Mouse (Mus musculus): ENCODE data around the gene Mpg. TPM values are rescaled to one million over a fixed set of nuclear protein-coding genes. Genes with fewer than 3 reads are reported as not detected.

The Mpg gene
- polyA plus RNA-seq, 1 experiment from 2014 or later: 30.6 TPM

GRCm38 (mm10) chr11:32278458-32278957 lies 52.2 kb downstream of the Mpg start:
- H3K27ac ChIP-seq (replicated peaks): no peak overlapping the region
- H3K36me3 ChIP-seq: no peaks in the 10 kb centered on the region
- H3K4me3 ChIP-seq: no peak overlapping the region
- no peaks in the 10 kb centered on the region; the same call in 1 of the 2 replicates for H3K4me1 ChIP-seq
- DNase-seq (ENCODE audit: low spot score): no peak
- whole genome bisulfite sequencing: 79% methylated on average over 12 of the region's 12 CpGs
- H3K27me3 ChIP-seq (ENCODE audit: low read depth, poor library complexity, severe bottlenecking): peaks cover 39% of the 10 kb centered on the region
- no peaks in the 10 kb centered on the region for H3K9me3 ChIP-seq (replicated peaks)

DNA sequence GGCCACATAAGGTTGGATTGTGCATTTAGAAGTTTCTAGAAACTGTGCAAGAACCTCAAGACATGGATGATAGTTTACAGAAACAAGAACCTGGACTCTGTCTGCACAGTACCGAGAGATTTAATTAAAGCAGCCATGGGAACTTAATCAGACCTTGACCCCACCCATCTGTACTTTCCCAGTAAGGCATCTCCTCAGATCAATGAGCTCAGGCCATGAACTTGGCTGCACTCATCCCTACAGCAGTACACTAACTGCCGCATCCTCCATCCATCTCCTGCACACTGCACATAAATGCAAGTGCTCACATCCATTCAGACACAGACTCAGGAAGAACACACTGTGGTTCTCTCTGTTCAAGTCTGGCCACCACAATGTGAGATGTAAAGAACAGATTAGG lies 54.3 kb downstream of the Mpg start:
- WGBS: 87% methylated on average over 2 of the region's 2 CpGs
- no peaks in the 10 kb centered on the region for H3K36me3 ChIP-seq
- no peaks in the 10 kb centered on the region; the same call in 1 of the 2 replicates for H3K4me1 ChIP-seq
- no peaks in the 10 kb centered on the region for H3K9me3 ChIP-seq (replicated peaks)
- H3K27me3 ChIP-seq (ENCODE audit: low read depth, poor library complexity, severe bottlenecking): peaks cover 39% of the 10 kb centered on the region
- no peak for DNase-seq (ENCODE audit: low spot score)
- no peak overlapping the region for H3K27ac ChIP-seq (replicated peaks)
- no peak overlapping the region for H3K4me3 ChIP-seq

GRCm38 (mm10) chr11:32281416-32282144 lies 55.3 kb downstream of the Mpg start:
- no peaks in the 10 kb centered on the region; the same call in 1 of the 2 replicates for H3K4me1 ChIP-seq
- no peak for DNase-seq (ENCODE audit: low spot score)
- H3K27ac ChIP-seq (replicated peaks): no peak overlapping the region
- no peak overlapping the region for H3K4me3 ChIP-seq
- no peaks in the 10 kb centered on the region for H3K36me3 ChIP-seq
- no peaks in the 10 kb centered on the region for H3K9me3 ChIP-seq (replicated peaks)
- 74% methylated on average over 1 of the region's 1 CpGs for WGBS
- peaks cover 34% of the 10 kb centered on the region for H3K27me3 ChIP-seq (ENCODE audit: low read depth, poor library complexity, severe bottlenecking)

Other genes with a start within 250 kb of the Mpg start
- 25.7 and 51.3 TPM in 2 replicates for gene Nsg2, start 226.0 kb upstream of the Mpg start, polyA plus RNA-seq (2016; fragmentation: Nextera tagmentation; extraction: Ambion mirVana)
- 0.05 TPM in 1 of 2 replicates, not detected in the other for gene Il9r, start 26.2 kb upstream of the Mpg start, polyA plus RNA-seq (2016; fragmentation: Nextera tagmentation; extraction: Ambion mirVana)
- gene Snrnp25, start 21.1 kb upstream of the Mpg start, polyA plus RNA-seq (2016; fragmentation: Nextera tagmentation; extraction: Ambion mirVana): 94.7 and 107 TPM in 2 replicates
- gene Rhbdf1, start 4.2 kb upstream of the Mpg start, polyA plus RNA-seq (2016; fragmentation: Nextera tagmentation; extraction: Ambion mirVana): 25.1 and 26.2 TPM in 2 replicates
- 42.6 and 45.3 TPM in 2 replicates for gene Nprl3, start 41.2 kb downstream of the Mpg start, polyA plus RNA-seq (2016; fragmentation: Nextera tagmentation; extraction: Ambion mirVana)
- gene Hba-x, start 49.9 kb downstream of the Mpg start, polyA plus RNA-seq (2016; fragmentation: Nextera tagmentation; extraction: Ambion mirVana): 2,848 and 3,100 TPM in 2 replicates
- 2,199 and 2,239 TPM in 2 replicates for gene Hba-a1, start 57.0 kb downstream of the Mpg start, polyA plus RNA-seq (2016; fragmentation: Nextera tagmentation; extraction: Ambion mirVana)
- 5.8 and 6.6 TPM in 2 replicates for gene Hbq1b, start 60.5 kb downstream of the Mpg start, polyA plus RNA-seq (2016; fragmentation: Nextera tagmentation; extraction: Ambion mirVana)
- gene Hba-a2, start 70.0 kb downstream of the Mpg start, polyA plus RNA-seq (2016; fragmentation: Nextera tagmentation; extraction: Ambion mirVana): 3,984 and 4,102 TPM in 2 replicates
- gene Hbq1a, start 73.6 kb downstream of the Mpg start, polyA plus RNA-seq (2016; fragmentation: Nextera tagmentation; extraction: Ambion mirVana): not detected in 2 replicates
- gene Sh3pxd2b, start 121.3 kb downstream of the Mpg start, polyA plus RNA-seq (2016; fragmentation: Nextera tagmentation; extraction: Ambion mirVana): 25.7 and 32.7 TPM in 2 replicates
- gene Ubtd2, start 228.9 kb downstream of the Mpg start, polyA plus RNA-seq (2016; fragmentation: Nextera tagmentation; extraction: Ambion mirVana): 60.9 and 62.3 TPM in 2 replicates

All from midbrain, embryonic 10.5 days (tissue).